Mouse (Mus musculus) liver, embryonic 14.5 days (tissue): ENCODE results near the gene Apaf1. TPM values are rescaled to one million over a fixed set of nuclear protein-coding genes. Genes with fewer than 3 reads are reported as not detected.

Source experiments
- ATAC-seq: fragments of 200-750 bp; cut with Nextera tagmentation; 2 replicates; pipeline ENCODE4 v1.8.0; 2017; ENCODE audit warnings: moderate number of reproducible peaks, mild to moderate bottlenecking, moderate library complexity; ENCODE audit not compliant: insufficient read depth
- DNase-seq, 3 experiments: peaks; one replicate each; pipeline ENCODE4 v3.0.0-alpha.2; 2012 to 2013; ENCODE audit warnings: low read depth in 3 of 3, low spot score in 3 of 3
- H3K27ac ChIP-seq: fragments of 300-500 bp; sonication (generic); 2 replicates; pipeline ENCODE4 v1.5.1; 2014; ENCODE audit warnings: moderate library complexity, mild to moderate bottlenecking, control low read depth, inconsistent platforms
- H3K27me3 ChIP-seq: fragments of 300-500 bp; sonication (generic); 2 replicates; pipeline ENCODE4 v1.6.1; 2014; ENCODE audit warnings: mild to moderate bottlenecking, low read length, moderate library complexity; ENCODE audit not compliant: control insufficient read depth, insufficient read depth
- H3K36me3 ChIP-seq: fragments of 300-500 bp; sonication (generic); replicated peaks from 2 replicates; pipeline ENCODE4 v1.6.1; 2014; ENCODE audit warnings: low read depth; ENCODE audit not compliant: control insufficient read depth, insufficient read depth
- H3K4me1 ChIP-seq, 2 experiments: fragments of 200-500 bp in 1 of 2; fragments of 300-500 bp in 1 of 2; sonication (generic) in 1 of 2; replicated peaks; 2 replicates each; pipeline ENCODE4 v1.6.1; 2012 to 2014; ENCODE audit warnings: antibody characterized with exemption in 1 of 2, inconsistent platforms in 1 of 2, low read length in 1 of 2; ENCODE audit not compliant: control insufficient read depth in 2 of 2, insufficient read depth in 2 of 2
- H3K4me2 ChIP-seq: fragments of 300-500 bp; sonication (generic); 2 replicates; pipeline ENCODE4 v1.6.1; 2014; ENCODE audit warnings: low read depth, mild to moderate bottlenecking, control low read depth, moderate library complexity
- H3K4me3 ChIP-seq, 2 experiments: fragments of 200-500 bp in 1 of 2; fragments of 300-500 bp in 1 of 2; sonication (generic) in 1 of 2; 2 replicates each; pipeline ENCODE4 v1.5.1; 2012 to 2014; ENCODE audit warnings: low read depth in 2 of 2, low read length in 2 of 2, mild to moderate bottlenecking in 2 of 2, control low read depth in 1 of 2, inconsistent platforms in 1 of 2, moderate library complexity in 1 of 2; ENCODE audit not compliant: insufficient read depth in 1 of 2
- H3K9ac ChIP-seq: fragments of 300-500 bp; sonication (generic); replicated peaks from 2 replicates; pipeline ENCODE4 v1.6.1; 2014; ENCODE audit warnings: mild to moderate bottlenecking, control low read depth, moderate library complexity
- H3K9me3 ChIP-seq: fragments of 300-500 bp; sonication (generic); 2 replicates; pipeline ENCODE4 v1.6.1; 2016; ENCODE audit warnings: low read length, mixed read lengths; ENCODE audit not compliant: control insufficient read depth
- CTCF ChIP-seq: IDR thresholded peaks from 2 replicates; pipeline ENCODE4 v1.5.1; 2016; ENCODE audit warnings: antibody characterized with exemption, low read depth, control low read depth
- EP300 ChIP-seq: IDR thresholded peaks from 2 replicates; pipeline ENCODE4 v1.6.1; 2016; ENCODE audit warnings: antibody characterized with exemption, low read depth
- WGBS: fragments of 180-500 bp; shearing (Covaris S2); extraction: QIAGEN DNeasy Blood & Tissue Kit; methylation state at CpG from one replicate; pipeline ENCODE4 v1.1.7; 2014; ENCODE audit not compliant: insufficient replicate concordance; 5-methylcytosine and 5-hydroxymethylcytosine counted together
- polyA plus RNA-seq, 2 experiments: library from polyadenylated mRNA; depleted of rRNA in 1 of 2; stranded (reverse) in 1 of 2; unstranded in 1 of 2; fragments of >200 nt; fragmentation: Nextera tagmentation in 1 of 2; extraction: Ambion mirVana in 1 of 2; gene quantifications; 2 replicates each; pipeline versions ENCODE4 v1.2.1 to v1.2.3; 2012 to 2014

Apaf1 gene
- polyA plus RNA-seq, 2 experiments: 7.2 to 8.2 TPM

DNA sequence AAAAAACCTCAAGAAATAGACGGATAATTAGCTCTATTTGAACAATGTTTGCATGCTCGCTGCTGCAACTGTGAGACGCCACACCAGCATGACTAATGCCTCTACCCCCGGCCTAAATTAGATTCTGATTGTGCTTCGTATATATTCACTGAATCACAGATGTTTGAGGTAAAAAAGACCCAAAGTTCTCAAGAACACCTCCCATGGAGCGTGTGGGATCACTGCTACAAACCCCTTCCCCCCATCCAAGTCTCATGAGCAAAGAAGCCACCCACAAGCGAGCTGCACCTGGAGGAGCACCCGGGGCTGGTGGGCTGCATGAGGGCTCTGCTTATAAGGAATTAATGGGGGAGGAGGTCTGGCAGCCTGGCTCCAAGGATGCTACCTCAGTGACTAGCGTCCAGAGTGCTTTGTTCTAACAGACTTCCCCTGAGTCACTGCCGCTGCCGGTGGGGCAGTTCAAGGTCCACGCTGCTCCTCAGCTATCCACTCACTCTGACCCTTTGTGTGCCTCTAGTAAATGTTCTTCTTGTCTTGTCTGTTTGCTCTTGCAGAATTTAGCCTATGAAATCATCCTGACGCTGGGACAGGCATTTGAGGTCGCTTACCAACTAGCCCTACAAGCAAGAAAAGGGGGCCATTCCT, 116.8 kb downstream of the Apaf1 start:
- H3K4me1 ChIP-seq: no peaks in the 10 kb centered on the region
- no peaks in the 10 kb centered on the region for H3K36me3 ChIP-seq
- WGBS: 39% methylated on average over 14 of the region's 14 CpGs
- H3K9me3 ChIP-seq: no peaks in the 10 kb centered on the region
- H3K4me2 ChIP-seq: no peak overlapping the region
- H3K27ac ChIP-seq: no peak overlapping the region
- DNase-seq: no peak
- no peak overlapping the region for H3K9ac ChIP-seq
- no peak for ATAC-seq
- TF ChIP-seq EP300: no peak
- no peak for TF ChIP-seq CTCF
- peaks cover 28% of the 10 kb centered on the region for H3K27me3 ChIP-seq
- H3K4me3 ChIP-seq: no peak overlapping the region

DNA sequence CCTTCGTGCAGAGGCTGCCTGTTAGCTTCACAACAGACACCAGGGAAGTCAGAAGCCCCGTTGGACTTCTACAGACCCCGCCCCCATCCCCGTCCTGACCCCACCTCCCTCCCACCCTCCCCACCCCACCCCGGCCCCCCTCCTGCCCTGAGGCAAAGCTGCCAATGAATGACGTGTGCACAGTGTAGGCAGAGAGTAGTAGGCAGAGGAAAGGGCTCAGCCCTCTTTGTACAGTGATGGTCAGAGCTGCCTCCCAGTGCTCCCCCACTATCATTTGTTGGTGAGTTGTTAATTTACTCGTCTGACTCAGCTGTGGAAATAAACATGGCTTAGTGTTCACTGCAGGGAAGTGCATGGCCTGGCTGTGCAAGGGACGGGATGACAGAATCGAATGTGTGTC, 118.1 kb downstream of the Apaf1 start:
- DNase-seq (no peak), ATAC-seq (no peak)
- no peak overlapping the region for H3K4me2 ChIP-seq
- H3K4me1 ChIP-seq: no peaks in the 10 kb centered on the region
- H3K9ac ChIP-seq: no peak overlapping the region
- no peaks in the 10 kb centered on the region for H3K9me3 ChIP-seq
- peaks cover 18% of the 10 kb centered on the region for H3K27me3 ChIP-seq
- no peak overlapping the region for H3K27ac ChIP-seq
- 20% methylated on average over 9 of the region's 9 CpGs for WGBS
- TF ChIP-seq EP300: no peak
- TF ChIP-seq CTCF: no peak
- H3K4me3 ChIP-seq: no peak overlapping the region
- no peaks in the 10 kb centered on the region for H3K36me3 ChIP-seq

DNA sequence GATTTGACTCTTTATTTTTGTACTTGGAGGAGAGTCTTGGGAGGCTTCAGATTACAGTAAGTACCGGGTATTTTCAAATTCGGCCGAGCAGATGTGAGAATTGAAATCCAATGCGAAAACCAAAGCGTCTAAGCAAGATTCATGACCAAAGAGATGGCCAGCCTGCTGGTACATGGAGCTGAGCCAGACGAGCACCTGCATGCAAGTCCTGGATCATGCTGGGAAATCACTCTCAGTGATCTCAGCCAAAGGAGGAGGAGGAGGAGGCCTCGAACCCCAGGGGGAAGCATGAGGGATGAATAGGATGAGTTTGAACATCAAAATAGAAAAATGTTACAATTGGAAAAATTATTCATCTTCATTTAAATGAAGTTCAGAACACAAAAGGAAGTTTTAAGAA, 122.2 kb downstream of the Apaf1 start:
- Histone ChIP-seq H3K9me3 (no peaks in the 10 kb centered on the region), H3K4me1 (no peaks in the 10 kb centered on the region), H3K4me2 (no peak overlapping the region), H3K36me3 (no peaks in the 10 kb centered on the region), H3K27me3 (no peaks in the 10 kb centered on the region), H3K27ac (no peak overlapping the region), H3K9ac (no peak overlapping the region), H3K4me3 (no peak overlapping the region)
- ATAC-seq: no peak
- DNase-seq: no peak
- TF ChIP-seq CTCF (no peak), EP300 (no peak)
- 54% methylated on average over 7 of the region's 7 CpGs for WGBS

DNA sequence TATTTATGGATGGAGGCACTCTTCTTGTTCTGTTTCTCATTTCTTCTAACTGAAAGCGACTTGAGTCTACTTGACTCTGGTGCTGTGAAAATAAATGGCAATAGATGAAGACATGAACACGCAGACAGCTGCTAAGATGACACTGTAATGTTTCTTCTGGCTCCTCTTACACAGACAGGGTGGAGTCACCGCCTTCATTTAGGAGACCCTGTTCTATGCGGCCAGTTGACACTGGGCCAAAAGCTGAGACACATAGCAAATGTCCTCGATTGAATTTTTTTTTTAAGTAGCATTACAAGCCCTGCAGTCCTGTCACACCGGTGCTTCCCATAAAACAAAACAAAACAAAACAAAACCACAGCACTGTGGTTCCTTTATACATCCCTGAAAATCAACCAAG, 128.7 kb downstream of the Apaf1 start:
- WGBS: 65% methylated on average over 6 of the region's 6 CpGs
- no peaks in the 10 kb centered on the region for H3K36me3 ChIP-seq
- no peak overlapping the region for H3K27ac ChIP-seq
- H3K9ac ChIP-seq: no peak overlapping the region
- no peaks in the 10 kb centered on the region for H3K27me3 ChIP-seq
- H3K4me1 ChIP-seq: no peaks in the 10 kb centered on the region
- ATAC-seq (no peak), DNase-seq (no peak)
- no peak overlapping the region for H3K4me3 ChIP-seq
- no peak overlapping the region for H3K4me2 ChIP-seq
- no peaks in the 10 kb centered on the region for H3K9me3 ChIP-seq
- TF ChIP-seq EP300 (no peak), CTCF (no peak)

DNA sequence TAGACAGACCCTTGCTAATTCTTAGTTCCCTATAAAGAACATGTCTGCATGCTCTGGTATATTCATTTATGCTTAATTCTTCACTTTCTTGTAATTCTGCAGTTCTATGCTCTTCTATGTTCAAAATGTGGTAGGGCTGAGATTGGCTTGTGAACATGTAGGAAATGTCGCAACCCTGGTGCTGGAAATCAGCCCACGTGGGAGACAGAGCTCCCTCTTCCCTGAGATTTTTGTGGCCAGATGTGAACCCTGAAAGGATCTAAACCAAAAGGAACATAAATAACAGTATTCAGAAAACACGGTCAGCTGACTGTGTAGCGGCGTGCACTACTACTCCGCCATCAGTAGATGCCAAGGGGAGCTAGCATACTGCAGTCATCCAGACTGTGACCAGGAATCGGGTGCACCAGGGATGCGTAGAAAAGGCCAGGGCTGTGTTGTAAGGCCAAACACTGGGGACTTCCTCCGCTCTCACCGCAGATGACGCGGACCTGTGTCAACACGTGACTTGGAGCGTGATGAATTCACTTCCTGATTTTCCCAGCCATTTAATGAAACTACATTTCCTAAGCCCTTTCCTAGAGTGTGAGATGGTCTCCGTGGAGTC, 129.4 kb downstream of the Apaf1 start:
- WGBS: 66% methylated on average over 15 of the region's 15 CpGs
- DNase-seq (no peak), ATAC-seq (no peak)
- Histone ChIP-seq H3K27ac (no peak overlapping the region), H3K9me3 (no peaks in the 10 kb centered on the region), H3K27me3 (no peaks in the 10 kb centered on the region), H3K4me3 (no peak overlapping the region), H3K36me3 (no peaks in the 10 kb centered on the region), H3K4me2 (no peak overlapping the region), H3K9ac (no peak overlapping the region), H3K4me1 (no peaks in the 10 kb centered on the region)
- TF ChIP-seq CTCF: no peak
- no peak for TF ChIP-seq EP300
